Mouse (Mus musculus) hindbrain, embryonic 12.5 days (tissue): ENCODE results near the gene Tnfsf9. TPM values are rescaled to one million over a fixed set of nuclear protein-coding genes. Genes with fewer than 3 reads are reported as not detected.

Source experiments
- ATAC-seq: fragments of 200-750 bp; cut with Nextera tagmentation; 2 replicates; pipeline ENCODE4 v1.8.0; 2017; ENCODE audit warnings: moderate TSS enrichment; ENCODE audit not compliant: low FRiP score
- H3K27ac ChIP-seq: fragments of 300-500 bp; sonication (generic); 2 replicates; pipeline ENCODE4 v1.5.1; 2016; ENCODE audit warnings: mild to moderate bottlenecking
- H3K27me3 ChIP-seq: fragments of 300-500 bp; sonication (generic); 2 replicates; pipeline ENCODE4 v1.6.1; 2016; ENCODE audit warnings: mild to moderate bottlenecking
- H3K36me3 ChIP-seq: fragments of 300-500 bp; sonication (generic); 2 replicates; pipeline ENCODE4 v1.6.1; 2016; ENCODE audit warnings: mild to moderate bottlenecking
- H3K4me1 ChIP-seq: fragments of 300-500 bp; sonication (generic); 2 replicates; pipeline ENCODE4 v1.6.1; 2016
- H3K4me2 ChIP-seq: fragments of 300-500 bp; sonication (generic); replicated peaks from 2 replicates; pipeline ENCODE4 v1.6.1; 2016; ENCODE audit warnings: mild to moderate bottlenecking
- H3K4me3 ChIP-seq: fragments of 300-500 bp; sonication (generic); 2 replicates; pipeline ENCODE4 v1.5.1; 2016; ENCODE audit warnings: mild to moderate bottlenecking
- H3K9ac ChIP-seq: fragments of 300-500 bp; sonication (generic); 2 replicates; pipeline ENCODE4 v1.6.1; 2016; ENCODE audit warnings: mild to moderate bottlenecking, moderate library complexity
- H3K9me3 ChIP-seq: fragments of 300-500 bp; sonication (generic); replicated peaks from 2 replicates; pipeline ENCODE4 v1.6.1; 2016; ENCODE audit warnings: mild to moderate bottlenecking
- WGBS: fragments of 180-500 bp; shearing (Covaris S2); methylation state at CpG from one replicate; pipeline ENCODE4 v1.1.7; 2016; 5-methylcytosine and 5-hydroxymethylcytosine counted together
- polyA plus RNA-seq: library from polyadenylated mRNA; unstranded; fragments of >200 nt; fragmentation: Nextera tagmentation; extraction: Ambion mirVana; gene quantifications from 2 replicates; pipeline ENCODE4 v1.2.1, GENCODE M21; 2016

The Tnfsf9 gene
- polyA plus RNA-seq, 1 experiment from 2014 or later = 6.1 TPM

DNA sequence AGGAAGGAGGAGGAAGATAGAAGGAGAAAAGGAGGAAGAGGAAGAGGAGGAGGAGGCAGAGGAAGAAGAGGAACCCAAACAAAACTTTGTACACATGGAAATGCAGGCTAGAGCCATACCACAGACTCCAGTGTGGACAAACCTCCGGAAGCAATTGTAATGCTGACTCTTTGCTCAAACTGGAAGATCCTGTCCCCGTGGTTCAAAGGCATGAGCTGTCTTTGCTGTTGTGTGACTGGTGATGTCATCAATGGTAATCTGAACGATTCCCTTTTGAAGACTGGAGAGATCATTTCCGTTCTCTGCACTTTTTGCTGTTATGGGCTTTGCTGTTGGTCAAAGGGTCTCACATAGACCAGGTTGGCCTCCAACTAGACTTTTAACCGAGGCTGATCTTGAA, 6.8 kb upstream of the Tnfsf9 start:
- H3K4me2 ChIP-seq = no peak overlapping the region
- no peak overlapping the region for H3K27ac ChIP-seq
- H3K36me3 ChIP-seq = no peaks in the 10 kb centered on the region
- H3K4me3 ChIP-seq = no peak overlapping the region
- 85% methylated on average over 5 of the region's 5 CpGs for WGBS
- peaks cover 10% of the 10 kb centered on the region for H3K4me1 ChIP-seq
- H3K9ac ChIP-seq = no peak overlapping the region
- peaks cover 6% of the 10 kb centered on the region for H3K27me3 ChIP-seq
- ATAC-seq = no peak
- no peaks in the 10 kb centered on the region for H3K9me3 ChIP-seq

DNA sequence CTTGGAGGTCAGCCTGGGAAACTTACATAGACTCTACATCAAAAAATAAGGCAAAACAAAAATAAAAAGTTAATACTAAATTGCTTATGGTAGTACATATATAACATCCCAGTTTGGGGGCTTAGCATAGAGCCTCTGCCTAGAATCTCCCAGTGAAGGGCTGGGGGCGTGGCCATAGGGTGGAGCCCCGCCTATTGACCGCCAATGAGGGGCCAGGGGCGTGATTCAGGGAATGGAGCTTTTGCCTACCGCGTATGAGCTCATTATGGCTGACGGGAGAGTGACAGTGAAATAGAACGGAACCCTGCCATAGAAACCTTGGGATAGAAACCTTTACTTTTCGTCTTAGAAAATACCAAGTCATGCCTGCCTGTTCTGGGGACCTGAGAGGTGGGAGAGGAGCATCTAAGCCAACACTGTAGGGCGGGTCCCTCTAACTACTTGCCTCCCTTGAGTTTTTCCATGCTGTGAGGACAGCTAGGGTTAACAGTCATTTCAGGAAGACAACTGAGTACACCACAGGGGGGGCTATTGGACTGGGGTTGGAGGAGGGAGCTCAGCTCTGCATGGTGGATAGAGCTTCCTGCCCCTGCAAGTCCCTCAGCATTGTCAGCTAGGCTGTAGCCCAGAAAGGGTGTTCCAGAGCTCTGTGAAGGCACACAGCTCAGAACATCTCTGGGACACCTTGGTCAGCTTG, 5.3 kb upstream of the Tnfsf9 start:
- no peak overlapping the region for H3K27ac ChIP-seq
- H3K4me3 ChIP-seq = no peak overlapping the region
- H3K27me3 ChIP-seq = peaks cover 6% of the 10 kb centered on the region
- H3K36me3 ChIP-seq = no peaks in the 10 kb centered on the region
- no peak overlapping the region for H3K9ac ChIP-seq
- 8% methylated on average over 10 of the region's 10 CpGs for WGBS
- peaks cover 16% of the 10 kb centered on the region for H3K4me1 ChIP-seq
- no peak overlapping the region for H3K4me2 ChIP-seq
- ATAC-seq = no peak
- H3K9me3 ChIP-seq = no peaks in the 10 kb centered on the region

GRCm38 (mm10) chr17:57102276-57102675, 2.8 kb upstream of the Tnfsf9 start:
- Histone ChIP-seq H3K4me2 (no peak overlapping the region), H3K9ac (no peak overlapping the region), H3K27ac (no peak overlapping the region), H3K4me1 (peaks cover 21% of the 10 kb centered on the region), H3K9me3 (no peaks in the 10 kb centered on the region), H3K27me3 (no peaks in the 10 kb centered on the region), H3K36me3 (no peaks in the 10 kb centered on the region), H3K4me3 (no peak overlapping the region)
- ATAC-seq = no peak
- WGBS = 89% methylated on average over 2 of the region's 2 CpGs

GRCm38 (mm10) chr17:57104496-57104895, 629 bp upstream of the Tnfsf9 start:
- Histone ChIP-seq H3K9me3 (no peaks in the 10 kb centered on the region), H3K27ac (no peak overlapping the region), H3K4me3 (peak overlapping the region; percentile 60), H3K36me3 (no peaks in the 10 kb centered on the region), H3K4me2 (peak overlapping the region; percentile 90), H3K27me3 (no peaks in the 10 kb centered on the region), H3K4me1 (peaks cover 21% of the 10 kb centered on the region), H3K9ac (peak overlapping the region; percentile 75; the same call in 1 of the 2 replicates)
- peak; percentile 24; the same call in 1 of the 2 replicates for ATAC-seq
- 45% methylated on average over 4 of the region's 4 CpGs for WGBS

GRCm38 (mm10) chr17:57106035-57106368, 877 bp downstream of the Tnfsf9 start:
- Histone ChIP-seq H3K4me2 (peak overlapping the region; percentile 90), H3K4me1 (peaks cover 21% of the 10 kb centered on the region), H3K27me3 (no peaks in the 10 kb centered on the region), H3K4me3 (peak overlapping the region; percentile 60), H3K9me3 (no peaks in the 10 kb centered on the region), H3K36me3 (no peaks in the 10 kb centered on the region), H3K27ac (no peak overlapping the region), H3K9ac (peak overlapping the region; percentile 75)
- ATAC-seq = no peak; the same call in 1 of the 2 replicates
- 6% methylated on average over 9 of the region's 9 CpGs for WGBS

GRCm38 (mm10) chr17:57107064-57107463, 1.9 kb downstream of the Tnfsf9 start:
- Histone ChIP-seq H3K27me3 (no peaks in the 10 kb centered on the region), H3K9me3 (no peaks in the 10 kb centered on the region), H3K36me3 (no peaks in the 10 kb centered on the region), H3K9ac (no peak overlapping the region), H3K4me1 (peaks cover 21% of the 10 kb centered on the region), H3K27ac (no peak overlapping the region), H3K4me2 (no peak overlapping the region), H3K4me3 (no peak overlapping the region)
- no peak for ATAC-seq
- 93% methylated on average over 5 of the region's 5 CpGs for WGBS

- Histone ChIP-seq H3K36me3 (no peaks in the 10 kb centered on the region), H3K4me2 (no peak overlapping the region), H3K9ac (no peak overlapping the region), H3K4me1 (peaks cover 21% of the 10 kb centered on the region), H3K4me3 (no peak overlapping the region), H3K9me3 (no peaks in the 10 kb centered on the region), H3K27ac (no peak overlapping the region), H3K27me3 (no peaks in the 10 kb centered on the region)
- 82% methylated on average over 7 of the region's 7 CpGs for WGBS
- no peak for ATAC-seq
These were observed 3.0 kb downstream of the Tnfsf9 start for GRCm38 (mm10) chr17:57108040-57108665.

DNA sequence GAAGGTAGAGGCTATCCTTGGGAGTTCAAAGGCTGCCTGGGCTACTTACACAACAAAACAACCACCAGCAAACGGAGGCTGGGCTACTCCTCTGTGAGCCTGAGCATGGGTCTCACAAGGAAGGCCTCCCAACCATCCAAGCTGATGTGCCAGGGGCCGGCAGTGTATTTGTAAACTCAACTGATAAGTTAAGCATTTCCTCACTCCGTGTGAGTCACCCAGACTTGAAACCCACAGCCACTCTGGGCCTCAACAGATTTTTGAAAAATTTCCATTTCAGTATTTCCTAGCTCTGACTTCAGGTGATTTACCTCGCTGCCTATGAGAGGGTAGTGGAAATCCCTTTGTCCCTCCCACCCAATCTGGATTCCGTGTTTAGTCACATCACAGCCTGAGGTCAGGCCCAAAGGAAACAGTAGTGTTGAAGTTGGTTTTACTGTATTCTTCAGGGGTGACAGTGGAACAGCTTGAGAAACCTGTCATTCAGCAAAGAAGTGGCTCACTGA, 3.6 kb downstream of the Tnfsf9 start:
- H3K27ac ChIP-seq = no peak overlapping the region
- peaks cover 21% of the 10 kb centered on the region for H3K4me1 ChIP-seq
- 64% methylated on average over 5 of the region's 5 CpGs for WGBS
- no peak overlapping the region for H3K4me3 ChIP-seq
- H3K4me2 ChIP-seq = no peak overlapping the region
- H3K27me3 ChIP-seq = no peaks in the 10 kb centered on the region
- no peaks in the 10 kb centered on the region for H3K9me3 ChIP-seq
- no peaks in the 10 kb centered on the region for H3K36me3 ChIP-seq
- ATAC-seq = no peak
- H3K9ac ChIP-seq = no peak overlapping the region

- WGBS = 85% methylated on average over 1 of the region's 1 CpGs
- Histone ChIP-seq H3K27me3 (no peaks in the 10 kb centered on the region), H3K36me3 (no peaks in the 10 kb centered on the region), H3K9me3 (no peaks in the 10 kb centered on the region), H3K27ac (no peak overlapping the region), H3K4me3 (no peak overlapping the region), H3K4me1 (peaks cover 13% of the 10 kb centered on the region), H3K4me2 (no peak overlapping the region), H3K9ac (no peak overlapping the region)
- no peak for ATAC-seq
These were observed 4.9 kb downstream of the Tnfsf9 start for GRCm38 (mm10) chr17:57110005-57110404.

GRCm38 (mm10) chr17:57112768-57113474, 7.8 kb downstream of the Tnfsf9 start:
- ATAC-seq = no peak
- H3K9me3 ChIP-seq = no peaks in the 10 kb centered on the region
- no peak overlapping the region for H3K9ac ChIP-seq
- H3K27ac ChIP-seq = no peak overlapping the region
- WGBS = 86% methylated on average over 10 of the region's 10 CpGs
- no peaks in the 10 kb centered on the region for H3K27me3 ChIP-seq
- H3K4me2 ChIP-seq = no peak overlapping the region
- H3K4me1 ChIP-seq = no peaks in the 10 kb centered on the region
- no peak overlapping the region for H3K4me3 ChIP-seq
- H3K36me3 ChIP-seq = no peaks in the 10 kb centered on the region

GRCm38 (mm10) chr17:57116801-57117200, 11.7 kb downstream of the Tnfsf9 start:
- ATAC-seq = no peak
- no peaks in the 10 kb centered on the region for H3K9me3 ChIP-seq
- WGBS = 84% methylated on average over 2 of the region's 2 CpGs
- H3K4me1 ChIP-seq = no peaks in the 10 kb centered on the region
- H3K4me3 ChIP-seq = no peak overlapping the region
- no peaks in the 10 kb centered on the region for H3K27me3 ChIP-seq
- H3K9ac ChIP-seq = no peak overlapping the region
- no peak overlapping the region for H3K4me2 ChIP-seq
- no peak overlapping the region for H3K27ac ChIP-seq
- H3K36me3 ChIP-seq = no peaks in the 10 kb centered on the region

DNA sequence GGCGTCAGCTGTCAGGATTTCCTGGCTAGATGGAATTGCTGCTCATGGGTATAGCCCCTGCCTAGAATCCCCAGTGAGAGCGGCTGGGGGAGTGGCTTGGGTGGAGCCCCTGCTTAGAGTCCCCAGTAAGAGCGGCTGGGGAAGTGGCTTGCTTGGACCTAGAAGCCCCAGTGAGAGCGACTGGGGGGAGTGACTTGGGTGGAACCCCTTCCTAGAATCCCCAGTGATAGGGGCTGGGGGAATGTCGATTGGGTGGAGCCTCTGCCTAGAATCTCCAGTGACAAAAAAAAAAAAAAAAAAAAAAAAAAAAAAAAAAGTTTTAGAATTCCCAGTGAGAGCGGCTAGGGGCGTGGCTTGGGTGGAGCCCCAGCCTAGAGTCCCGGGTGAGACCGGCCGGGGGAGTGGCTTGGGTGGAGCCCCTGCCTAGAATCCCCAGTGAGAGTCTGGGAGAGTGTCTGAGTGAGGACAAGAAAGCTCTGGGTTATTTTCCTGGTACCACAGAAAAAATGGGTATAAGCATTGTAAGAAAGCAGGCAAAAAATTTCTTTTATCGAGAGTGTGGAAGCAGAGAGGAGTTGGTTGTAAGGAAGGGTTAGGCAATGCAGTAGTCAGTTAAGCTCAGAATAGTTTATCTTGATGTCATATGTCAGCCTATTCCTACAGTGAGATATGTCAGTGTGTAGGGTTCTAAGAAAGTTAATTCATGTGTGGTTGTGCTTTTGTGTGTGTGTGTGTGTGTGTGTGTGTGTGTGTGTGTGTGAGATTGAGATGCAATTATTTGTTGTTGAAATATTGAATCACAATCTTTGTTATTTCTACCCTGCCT, 13.6 kb downstream of the Tnfsf9 start:
- 1% methylated on average over 11 of the region's 11 CpGs for WGBS
- no peaks in the 10 kb centered on the region for H3K36me3 ChIP-seq
- H3K4me3 ChIP-seq = no peak overlapping the region
- H3K9ac ChIP-seq = no peak overlapping the region
- peak; percentile 76 for ATAC-seq
- H3K4me2 ChIP-seq = 0 out of 2 replicates have a peak overlapping the region, but pooled peaks have one; percentile 17
- no peak overlapping the region for H3K27ac ChIP-seq
- H3K9me3 ChIP-seq = no peaks in the 10 kb centered on the region
- no peaks in the 10 kb centered on the region for H3K27me3 ChIP-seq
- H3K4me1 ChIP-seq = no peaks in the 10 kb centered on the region
